Comparison of ENCODE assay signal across 8 mouse cellular contexts in genomic region chr9:83834748-83835313, GRCm38 (mm10). TPM values are rescaled to one million over a fixed set of nuclear protein-coding genes. Genes with fewer than 3 reads are reported as not detected.
DNase-seq lines count a peak whose midpoint lies in the region; ATAC-seq and TF ChIP-seq lines count a peak whose summit lies in the region.

No protein-coding gene starts in this region.

- 1% methylated on average over 27 of the region's 27 CpGs for WGBS in liver, adult 2 months
- 2% methylated on average over 27 of the region's 27 CpGs for WGBS in embryonic facial prominence, embryonic 15.5 days
- WGBS in limb, embryonic 10.5 days: 3% methylated on average over 27 of the region's 27 CpGs
- 2% methylated on average over 27 of the region's 27 CpGs for WGBS in olfactory bulb, adult 2 months

- no peak for TF ChIP-seq CTCF in liver, adult 2 months (IDR thresholded peaks at IDR 0.05; ENCODE audit: low read depth, low read length)
- no peak for TF ChIP-seq CTCF in olfactory bulb, adult 2 months (IDR thresholded peaks at IDR 0.05; ENCODE audit: insufficient read depth, low read depth, low read length)

- H3K4me2 ChIP-seq in embryonic facial prominence, embryonic 15.5 days (replicated peaks): peak overlapping the region; percentile 87

- H3K9ac ChIP-seq in liver, adult 2 months (ENCODE audit: low read depth, low read length): peak overlapping the region; percentile 59
- H3K9ac ChIP-seq in embryonic facial prominence, embryonic 15.5 days: peak overlapping the region; percentile 68

- no peaks in the 10 kb centered on the region for H3K36me3 ChIP-seq in liver, adult 2 months (ENCODE audit: control insufficient read depth, insufficient read depth, low read length)
- 0 out of 2 replicates have a peak, but pooled peaks cover 1% of the 10 kb centered on the region for H3K36me3 ChIP-seq in embryonic facial prominence, embryonic 15.5 days
- peaks cover 16% of the 10 kb centered on the region for H3K36me3 ChIP-seq in limb, embryonic 10.5 days

- no peak for TF ChIP-seq POLR2A in liver, adult 2 months (IDR thresholded peaks at IDR 0.05; ENCODE audit: extremely low read depth, insufficient read depth, low read length)
- no peak for TF ChIP-seq POLR2A in olfactory bulb, adult 2 months (IDR thresholded peaks at IDR 0.05; ENCODE audit: insufficient read depth, low read depth, low read length)

- no peaks in the 10 kb centered on the region for H3K9me3 ChIP-seq in embryonic facial prominence, embryonic 15.5 days (replicated peaks)
- H3K9me3 ChIP-seq in limb, embryonic 10.5 days (replicated peaks): no peaks in the 10 kb centered on the region

- H3K27me3 ChIP-seq in liver, adult 2 months (ENCODE audit: control insufficient read depth, insufficient read depth, low read length): no peaks in the 10 kb centered on the region
- H3K27me3 ChIP-seq in embryonic facial prominence, embryonic 15.5 days: no peaks in the 10 kb centered on the region
- H3K27me3 ChIP-seq in limb, embryonic 10.5 days (ENCODE audit: low read depth, poor library complexity, severe bottlenecking): no peaks in the 10 kb centered on the region

- no peaks in the 10 kb centered on the region for H3K79me2 ChIP-seq in liver, adult 2 months (ENCODE audit: control insufficient read depth, insufficient read depth, low read length)

- H3K27ac ChIP-seq in liver, adult 2 months (replicated peaks; ENCODE audit: insufficient read depth, low read depth, low read length): no peak overlapping the region
- no peak overlapping the region for H3K27ac ChIP-seq in embryonic facial prominence, embryonic 15.5 days (replicated peaks)
- H3K27ac ChIP-seq in limb, embryonic 10.5 days: peak overlapping the region; percentile 94
- H3K27ac ChIP-seq in olfactory bulb, adult 2 months (ENCODE audit: insufficient read depth, low read depth, low read length): no peak overlapping the region

- ATAC-seq in embryonic facial prominence, embryonic 15.5 days (ENCODE audit: insufficient number of reproducible peaks, low FRiP score, low TSS enrichment, low read depth): peak; percentile 46; the same call in 1 of the 2 replicates

- peak overlapping the region; percentile 81 for H3K4me3 ChIP-seq in liver, adult 2 months (ENCODE audit: insufficient read depth, low read depth, low read length)
- peak overlapping the region; percentile 93 for H3K4me3 ChIP-seq in embryonic facial prominence, embryonic 15.5 days (replicated peaks)
- H3K4me3 ChIP-seq in limb, embryonic 10.5 days: peak overlapping the region; percentile 98
- peak overlapping the region; percentile 90 for H3K4me3 ChIP-seq in olfactory bulb, adult 2 months (ENCODE audit: insufficient read depth, low read depth, low read length)

- DNase-seq in liver, adult 2 months (ENCODE audit: extremely low read depth, low read depth, low spot score): peak; percentile 43
- DNase-seq in liver: no peak
- DNase-seq in limb, embryonic 10.5 days (ENCODE audit: low spot score): no peak
- DNase-seq in urinary bladder, postnatal 36 days (ENCODE audit: low spot score in 2 of 2): no peak
- no peak for DNase-seq in kidney, adult 11 months
- no peak for DNase-seq in cerebellum, adult 18-20 months

- 0 out of 2 replicates have a peak, but pooled peaks cover 5% of the 10 kb centered on the region for H3K4me1 ChIP-seq in liver, adult 2 months (ENCODE audit: control insufficient read depth, insufficient read depth, low read length)
- peaks cover 9% of the 10 kb centered on the region; the same call in 1 of the 2 replicates for H3K4me1 ChIP-seq in embryonic facial prominence, embryonic 15.5 days
- H3K4me1 ChIP-seq in limb, embryonic 10.5 days: peaks cover 16% of the 10 kb centered on the region
- H3K4me1 ChIP-seq in olfactory bulb, adult 2 months (ENCODE audit: control insufficient read depth, insufficient read depth, low read length): 0 out of 2 replicates have a peak, but pooled peaks cover 4% of the 10 kb centered on the region

RNA-seq across cellular contexts. Expression of gene Ttk, which starts 0.3 kb away (rescaled TPM):
- 0.18 and 0.74 TPM in 2 replicates for total RNA-seq in liver, adult 2 months (2014; rRNA removed)
- polyA plus RNA-seq in liver, adult 2 months (2012; rRNA removed): not detected in 2 replicates
- polyA plus RNA-seq in embryonic facial prominence, embryonic 15.5 days (2015; fragmentation: Nextera tagmentation; extraction: Ambion mirVana): 23.9 and 24.5 TPM in 2 replicates
- 53.6 and 58.1 TPM in 2 replicates for polyA plus RNA-seq in limb, embryonic 10.5 days (2016; fragmentation: Nextera tagmentation; extraction: Ambion mirVana)
- not detected in 2 replicates for polyA plus RNA-seq in olfactory bulb, adult 2 months (2012; ENCODE audit: insufficient read depth, insufficient read length, low replicate concordance, missing spikeins)

RNA-seq across cellular contexts. Expression of gene Elovl4, which starts 28.8 kb away (rescaled TPM):
- not detected in 2 replicates for total RNA-seq in liver, adult 2 months (2014; rRNA removed)
- not detected in 2 replicates for polyA plus RNA-seq in liver, adult 2 months (2012; rRNA removed)
- 68.4 and 84.0 TPM in 2 replicates for polyA plus RNA-seq in embryonic facial prominence, embryonic 15.5 days (2015; fragmentation: Nextera tagmentation; extraction: Ambion mirVana)
- polyA plus RNA-seq in limb, embryonic 10.5 days (2016; fragmentation: Nextera tagmentation; extraction: Ambion mirVana): 16.5 and 18.4 TPM in 2 replicates
- not detected in 2 replicates for polyA plus RNA-seq in olfactory bulb, adult 2 months (2012; ENCODE audit: insufficient read depth, insufficient read length, low replicate concordance, missing spikeins)

Comparison
In these comparisons a context has a peak if more than half of its experiments do, and no peak if none do; other contexts are left out.
1. RNA of gene Ttk, which starts 0.3 kb away (polyA plus RNA-seq): 53.6 to 58.1 TPM in limb, embryonic 10.5 days and 23.9 to 24.5 TPM in embryonic facial prominence, embryonic 15.5 days; not detected in liver, adult 2 months and not detected in olfactory bulb, adult 2 months; every median in the first group is over 10 times any median in the second.
2. RNA of gene Elovl4, which starts 28.8 kb away (polyA plus RNA-seq): 68.4 to 84.0 TPM in embryonic facial prominence, embryonic 15.5 days, not detected in olfactory bulb, adult 2 months and 16.5 to 18.4 TPM in limb, embryonic 10.5 days; not detected in liver, adult 2 months; every median in the first group is over 10 times any median in the second.
3. Peak in every context shown above with its lines, with median percentiles within 50 percentile points of each other: H3K4me3 ChIP-seq.